Mouse (Mus musculus) embryonic facial prominence, embryonic 12.5 days (tissue): ENCODE results near the gene Npm1. TPM values are rescaled to one million over a fixed set of nuclear protein-coding genes. Genes with fewer than 3 reads are reported as not detected.

Source experiments
- ATAC-seq: fragments of 200-750 bp; cut with Nextera tagmentation; 2 replicates; pipeline ENCODE4 v1.8.0; 2017; ENCODE audit not compliant: insufficient number of reproducible peaks, insufficient read depth, low FRiP score, low TSS enrichment
- H3K27ac ChIP-seq: fragments of 300-500 bp; sonication (generic); 2 replicates; pipeline ENCODE4 v1.5.1; 2016; ENCODE audit warnings: mild to moderate bottlenecking
- H3K27me3 ChIP-seq: fragments of 300-500 bp; sonication (generic); 2 replicates; pipeline ENCODE4 v1.6.1; 2016; ENCODE audit warnings: mild to moderate bottlenecking, moderate library complexity
- H3K36me3 ChIP-seq: fragments of 300-500 bp; sonication (generic); 2 replicates; pipeline ENCODE4 v1.6.1; 2016; ENCODE audit warnings: mild to moderate bottlenecking
- H3K4me1 ChIP-seq: fragments of 300-500 bp; sonication (generic); 2 replicates; pipeline ENCODE4 v1.6.1; 2016
- H3K4me2 ChIP-seq: fragments of 300-500 bp; sonication (generic); replicated peaks from 2 replicates; pipeline ENCODE4 v1.6.1; 2016; ENCODE audit warnings: mild to moderate bottlenecking, moderate library complexity
- H3K4me3 ChIP-seq: fragments of 300-500 bp; sonication (generic); 2 replicates; pipeline ENCODE4 v1.5.1; 2016; ENCODE audit warnings: mild to moderate bottlenecking
- H3K9ac ChIP-seq: fragments of 300-500 bp; sonication (generic); 2 replicates; pipeline ENCODE4 v1.6.1; 2016; ENCODE audit warnings: mild to moderate bottlenecking, moderate library complexity
- H3K9me3 ChIP-seq: fragments of 300-500 bp; sonication (generic); 2 replicates; pipeline ENCODE4 v1.6.1; 2016; ENCODE audit warnings: mild to moderate bottlenecking, moderate library complexity
- WGBS: fragments of 180-500 bp; shearing (Covaris S2); methylation state at CpG from one replicate; pipeline ENCODE4 v1.1.7; 2016; 5-methylcytosine and 5-hydroxymethylcytosine counted together
- polyA plus RNA-seq: library from polyadenylated mRNA; unstranded; fragments of >200 nt; fragmentation: Nextera tagmentation; extraction: Ambion mirVana; gene quantifications from 2 replicates; pipeline ENCODE4 v1.2.1, GENCODE M21; 2016

The Npm1 gene
- polyA plus RNA-seq, 1 experiment from 2014 or later: 970 TPM

- Histone ChIP-seq H3K4me2 (no peak overlapping the region), H3K9me3 (no peaks in the 10 kb centered on the region), H3K27ac (no peak overlapping the region), H3K27me3 (peaks cover 20% of the 10 kb centered on the region), H3K4me1 (peaks cover 21% of the 10 kb centered on the region), H3K36me3 (no peaks in the 10 kb centered on the region), H3K9ac (no peak overlapping the region), H3K4me3 (no peak overlapping the region)
- WGBS: 89% methylated on average over 5 of the region's 5 CpGs
- no peak for ATAC-seq
Observed at GRCm38 (mm10) chr11:33140111-33140460, 22.9 kb downstream of the Npm1 start.

- no peak for ATAC-seq
- Histone ChIP-seq H3K27me3 (peaks cover 17% of the 10 kb centered on the region), H3K36me3 (no peaks in the 10 kb centered on the region), H3K4me3 (no peak overlapping the region), H3K4me1 (peaks cover 19% of the 10 kb centered on the region), H3K4me2 (no peak overlapping the region), H3K27ac (no peak overlapping the region), H3K9ac (no peak overlapping the region), H3K9me3 (no peaks in the 10 kb centered on the region)
- WGBS: 78% methylated on average over 9 of the region's 9 CpGs
Observed at GRCm38 (mm10) chr11:33139458-33140110, 23.4 kb downstream of the Npm1 start.

- Histone ChIP-seq H3K9me3 (no peaks in the 10 kb centered on the region), H3K9ac (no peak overlapping the region), H3K4me1 (peaks cover 12% of the 10 kb centered on the region), H3K27me3 (peaks cover 10% of the 10 kb centered on the region; the same call in 1 of the 2 replicates), H3K27ac (no peak overlapping the region), H3K4me3 (no peak overlapping the region), H3K4me2 (no peak overlapping the region), H3K36me3 (no peaks in the 10 kb centered on the region)
- no peak for ATAC-seq
- WGBS: 82% methylated on average over 5 of the region's 5 CpGs
Observed at GRCm38 (mm10) chr11:33138686-33139085, 24.3 kb downstream of the Npm1 start.

- Histone ChIP-seq H3K9me3 (no peaks in the 10 kb centered on the region), H3K4me1 (no peaks in the 10 kb centered on the region), H3K9ac (no peak overlapping the region), H3K27ac (no peak overlapping the region), H3K36me3 (no peaks in the 10 kb centered on the region), H3K4me2 (no peak overlapping the region), H3K27me3 (no peaks in the 10 kb centered on the region), H3K4me3 (no peak overlapping the region)
- 91% methylated on average over 8 of the region's 8 CpGs for WGBS
- no peak for ATAC-seq
Observed at GRCm38 (mm10) chr11:33134391-33134986, 28.5 kb downstream of the Npm1 start.

- H3K9ac ChIP-seq: no peak overlapping the region
- 58% methylated on average over 8 of the region's 8 CpGs for WGBS
- no peaks in the 10 kb centered on the region for H3K9me3 ChIP-seq
- H3K27ac ChIP-seq: no peak overlapping the region
- no peaks in the 10 kb centered on the region for H3K4me1 ChIP-seq
- H3K36me3 ChIP-seq: no peaks in the 10 kb centered on the region
- no peak overlapping the region for H3K4me2 ChIP-seq
- H3K27me3 ChIP-seq: no peaks in the 10 kb centered on the region
- H3K4me3 ChIP-seq: no peak overlapping the region
- no peak for ATAC-seq
Observed at GRCm38 (mm10) chr11:33132619-33133338, 30.2 kb downstream of the Npm1 start.

GRCm38 (mm10) chr11:33127058-33127457, 35.9 kb downstream of the Npm1 start:
- Histone ChIP-seq H3K9ac (no peak overlapping the region), H3K36me3 (no peaks in the 10 kb centered on the region), H3K9me3 (no peaks in the 10 kb centered on the region), H3K4me2 (no peak overlapping the region), H3K27me3 (no peaks in the 10 kb centered on the region), H3K4me1 (peaks cover 15% of the 10 kb centered on the region; the same call in 1 of the 2 replicates), H3K4me3 (no peak overlapping the region), H3K27ac (no peak overlapping the region)
- ATAC-seq: no peak

GRCm38 (mm10) chr11:33122575-33123268, 40.3 kb downstream of the Npm1 start:
- Histone ChIP-seq H3K4me2 (peak overlapping the region; percentile 59), H3K4me3 (peak overlapping the region; percentile 29), H3K27me3 (no peaks in the 10 kb centered on the region), H3K27ac (no peak overlapping the region), H3K4me1 (peaks cover 15% of the 10 kb centered on the region; the same call in 1 of the 2 replicates), H3K36me3 (no peaks in the 10 kb centered on the region), H3K9me3 (no peaks in the 10 kb centered on the region), H3K9ac (peak overlapping the region; percentile 29)
- WGBS: 2% methylated on average over 37 of the region's 37 CpGs
- ATAC-seq: 0 out of 2 replicates have a peak, but pooled peaks have one; percentile 53

- H3K4me2 ChIP-seq: no peak overlapping the region
- 69% methylated on average over 8 of the region's 8 CpGs for WGBS
- no peak overlapping the region for H3K9ac ChIP-seq
- H3K27me3 ChIP-seq: no peaks in the 10 kb centered on the region
- peaks cover 8% of the 10 kb centered on the region; the same call in 1 of the 2 replicates for H3K4me1 ChIP-seq
- no peak overlapping the region for H3K27ac ChIP-seq
- no peak for ATAC-seq
- no peak overlapping the region for H3K4me3 ChIP-seq
- no peaks in the 10 kb centered on the region for H3K36me3 ChIP-seq
- H3K9me3 ChIP-seq: no peaks in the 10 kb centered on the region
Observed at GRCm38 (mm10) chr11:33119556-33119955, 43.5 kb downstream of the Npm1 start.

- Histone ChIP-seq H3K27me3 (no peaks in the 10 kb centered on the region), H3K4me3 (no peak overlapping the region), H3K27ac (no peak overlapping the region), H3K4me1 (peaks cover 8% of the 10 kb centered on the region; the same call in 1 of the 2 replicates), H3K9ac (no peak overlapping the region), H3K36me3 (no peaks in the 10 kb centered on the region), H3K4me2 (no peak overlapping the region), H3K9me3 (no peaks in the 10 kb centered on the region)
- no peak for ATAC-seq
- WGBS: 69% methylated on average over 7 of the region's 7 CpGs
Observed at GRCm38 (mm10) chr11:33119116-33119515, 43.9 kb downstream of the Npm1 start.

GRCm38 (mm10) chr11:33118480-33118879, 44.5 kb downstream of the Npm1 start:
- Histone ChIP-seq H3K4me2 (no peak overlapping the region), H3K36me3 (no peaks in the 10 kb centered on the region), H3K27me3 (no peaks in the 10 kb centered on the region), H3K4me3 (no peak overlapping the region), H3K4me1 (peaks cover 8% of the 10 kb centered on the region; the same call in 1 of the 2 replicates), H3K9ac (no peak overlapping the region), H3K9me3 (no peaks in the 10 kb centered on the region), H3K27ac (no peak overlapping the region)
- 69% methylated on average over 6 of the region's 6 CpGs for WGBS
- no peak for ATAC-seq

- Histone ChIP-seq H3K4me3 (no peak overlapping the region), H3K27ac (no peak overlapping the region), H3K36me3 (no peaks in the 10 kb centered on the region), H3K9ac (no peak overlapping the region), H3K27me3 (no peaks in the 10 kb centered on the region), H3K9me3 (no peaks in the 10 kb centered on the region), H3K4me2 (no peak overlapping the region), H3K4me1 (no peaks in the 10 kb centered on the region)
- ATAC-seq: no peak
- 94% methylated on average over 3 of the region's 3 CpGs for WGBS
Observed at GRCm38 (mm10) chr11:33115796-33116195, 47.2 kb downstream of the Npm1 start.
